Mouse (Mus musculus): ENCODE results near the gene Ocln.

DNA sequence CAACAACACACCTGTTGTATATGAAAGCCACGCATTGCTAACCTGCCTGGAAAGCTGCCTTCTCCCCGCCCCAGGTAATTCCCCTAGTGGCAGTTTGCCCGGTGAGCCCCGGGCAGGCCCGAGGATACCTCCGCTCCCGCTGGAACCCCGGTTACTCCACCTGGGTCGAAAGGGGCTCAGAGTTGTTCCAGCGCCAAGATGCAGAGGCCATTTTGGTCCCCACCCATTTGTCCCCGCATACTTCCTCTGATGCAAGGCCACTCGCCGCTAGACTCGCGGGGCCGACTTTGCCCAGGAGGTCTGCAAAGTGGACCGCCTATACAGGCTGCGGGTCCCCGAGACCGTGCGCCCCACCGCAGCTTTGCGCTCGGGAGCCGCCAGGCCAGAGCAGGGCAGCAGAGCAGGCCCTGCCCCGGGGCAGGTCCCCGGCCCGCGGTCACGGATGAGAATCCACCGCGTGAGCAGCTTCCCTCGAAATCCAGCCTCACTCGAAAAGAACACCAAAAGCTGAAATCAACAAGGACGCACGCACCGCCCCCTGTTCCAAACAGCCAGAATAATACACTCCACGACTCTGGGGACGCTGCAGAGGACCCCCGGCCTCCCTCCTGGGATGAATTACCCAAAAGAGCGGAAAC is 1.0 kb downstream of the Ocln start:
- TF ChIP-seq REST (IDR thresholded peaks at IDR 0.05; ENCODE audit: insufficient read depth, insufficient read length) (no peak), TCF12 (IDR thresholded peaks at IDR 0.05; ENCODE audit: insufficient read depth, poor library complexity, severe bottlenecking) (no peak), E2F4 (IDR thresholded peaks at IDR 0.05; ENCODE audit: insufficient read depth) (no peak), POLR2A (IDR thresholded peaks at IDR 0.05; ENCODE audit: insufficient read length, low read depth) (no peak), MYOG (IDR thresholded peaks at IDR 0.05; ENCODE audit: control insufficient read depth in 1 of 3, insufficient read depth in 1 of 3, insufficient read length in 2 of 3, low read depth in 2 of 3) (no peak), CEBPB (IDR thresholded peaks at IDR 0.05; ENCODE audit: insufficient read depth, poor library complexity, severe bottlenecking) (no peak), MYOD1 (IDR thresholded peaks at IDR 0.05; ENCODE audit: control insufficient read depth in 1 of 3, insufficient read length in 2 of 3, low read depth in 2 of 3) (no peak), USF1 (IDR thresholded peaks at IDR 0.05; ENCODE audit: low read depth) (no peak), POLR2AphosphoS2 (IDR thresholded peaks at IDR 0.05; ENCODE audit: insufficient read length, low read depth) (no peak)

Data from myocyte (in vitro differentiated cells).